Mouse (Mus musculus) embryo, embryonic 10.5 days (tissue): ENCODE data around the gene Pprc1.

ENCODE experiments used
- DNase-seq: peaks from one replicate; pipeline ENCODE4 v3.0.0-alpha.2; 2015; ENCODE audit warnings: low spot score

The Pprc1 gene

DNA sequence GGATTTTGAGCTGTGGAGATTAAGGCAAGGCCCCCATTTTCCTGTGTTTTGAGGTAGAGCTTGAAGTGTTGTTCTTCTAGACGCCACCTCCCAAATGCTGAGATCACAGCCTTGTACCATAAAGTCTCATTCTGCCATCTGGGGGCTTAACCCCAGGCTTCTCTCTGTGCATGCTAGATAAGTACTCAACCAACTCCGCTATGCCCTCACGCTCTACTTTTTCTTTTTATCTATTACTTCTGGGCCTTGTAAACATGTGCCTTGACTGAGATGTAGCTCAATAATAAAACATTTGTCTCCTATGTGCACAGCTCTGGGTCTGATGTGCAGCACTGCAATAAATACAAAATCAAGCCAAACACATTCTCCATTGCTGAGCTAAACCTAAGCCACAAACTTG is 74.8 kb downstream of the Pprc1 start:
- DNase-seq = no peak

- no peak for DNase-seq
These were observed 76.2 kb downstream of the Pprc1 start for GRCm38 (mm10) chr19:46120872-46121271.
